Mouse (Mus musculus) cerebellum, adult 2 months (tissue): ENCODE data around the gene Nmd3. TPM values are rescaled to one million over a fixed set of nuclear protein-coding genes. Genes with fewer than 3 reads are reported as not detected.

Experiments
- DNase-seq, 2 experiments: peaks; one replicate each; pipeline ENCODE4 v3.0.0; 2021
- H3K27ac ChIP-seq: fragments of 200-500 bp; 2 replicates; pipeline ENCODE4 v1.5.1; 2012; ENCODE audit warnings: low read length, control low read depth, inconsistent platforms; ENCODE audit not compliant: insufficient read depth
- H3K27me3 ChIP-seq: fragments of 200-500 bp; 2 replicates; pipeline ENCODE4 v1.6.1; 2012; ENCODE audit warnings: inconsistent platforms, mild to moderate bottlenecking, low read length, moderate library complexity; ENCODE audit not compliant: control insufficient read depth, insufficient read depth
- H3K4me1 ChIP-seq: fragments of 200-500 bp; 2 replicates; pipeline ENCODE4 v1.6.1; 2011; ENCODE audit warnings: low read length; ENCODE audit not compliant: control insufficient read depth, insufficient read depth
- H3K4me3 ChIP-seq: fragments of 200-500 bp; replicated peaks from 2 replicates; pipeline ENCODE3; 2011; ENCODE audit warnings: mild to moderate bottlenecking, low read depth, low read length, control low read depth; ENCODE audit not compliant: insufficient read depth
- CTCF ChIP-seq: fragments of 200-500 bp; IDR thresholded peaks from 2 replicates; pipeline ENCODE4 v1.5.1; 2011; ENCODE audit warnings: low read depth, mild to moderate bottlenecking, control low read depth, low read length, moderate library complexity, borderline replicate concordance; ENCODE audit not compliant: insufficient read depth
- POLR2A ChIP-seq: fragments of 200-500 bp; IDR thresholded peaks from 2 replicates; pipeline ENCODE4 v1.6.1; 2011; ENCODE audit warnings: low read length, control low read depth, borderline replicate concordance; ENCODE audit not compliant: insufficient read depth
- WGBS: fragments of 180-500 bp; shearing (Covaris S2); methylation state at CpG from one replicate; pipeline ENCODE4 v1.1.7; 2018; 5-methylcytosine and 5-hydroxymethylcytosine counted together
- polyA plus RNA-seq: library from polyadenylated mRNA; depleted of rRNA; stranded (reverse); fragments of >200 nt; gene quantifications from 2 replicates; pipeline ENCODE4 v1.2.3, GENCODE M21; 2012

Gene Nmd3
- polyA plus RNA-seq, 1 experiment, result 31.5 TPM

DNA sequence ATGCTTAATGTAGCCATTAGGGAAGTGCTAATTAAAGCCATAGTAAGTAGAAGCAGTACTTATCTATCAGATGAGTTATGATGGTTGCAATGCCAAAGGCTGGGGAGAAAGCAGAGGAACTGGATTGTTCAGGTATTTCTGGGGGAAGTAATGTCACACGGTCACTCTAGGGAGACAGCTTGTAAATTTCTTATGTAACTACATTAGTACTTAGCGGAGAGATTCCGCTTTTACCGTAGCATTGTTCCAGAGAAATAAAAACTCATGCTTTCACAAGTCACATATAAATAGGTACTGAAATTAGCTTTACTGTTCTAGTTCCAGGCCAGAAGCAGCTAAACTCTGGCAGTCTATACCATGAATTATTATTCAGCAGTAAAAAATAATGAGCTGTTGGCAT lies 47.4 kb downstream of the Nmd3 start:
- WGBS, result 90% methylated on average over 4 of the region's 4 CpGs
- Histone ChIP-seq H3K4me1 (no peaks in the 10 kb centered on the region), H3K27ac (no peak overlapping the region), H3K27me3 (no peaks in the 10 kb centered on the region), H3K4me3 (no peak overlapping the region)
- no peak for TF ChIP-seq POLR2A
- DNase-seq, result no peak

DNA sequence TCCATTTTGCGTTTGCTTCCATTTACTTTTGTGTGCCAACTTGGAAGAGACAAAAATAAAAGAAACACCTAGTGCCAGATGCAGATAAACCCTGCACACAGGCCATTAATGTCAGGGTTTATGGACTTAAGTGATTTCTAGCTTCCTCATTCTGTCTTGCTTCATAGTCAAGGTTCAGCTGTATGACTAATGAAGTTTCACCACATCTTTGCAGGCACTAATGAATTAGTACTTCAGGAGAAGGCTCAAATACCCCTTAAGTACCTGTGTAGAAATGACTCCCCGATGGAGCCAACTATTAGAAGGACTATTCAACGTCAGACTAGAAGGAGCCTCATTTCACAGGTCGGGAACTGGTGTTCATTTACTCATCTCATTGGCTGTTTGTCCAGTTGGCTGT lies 51.6 kb downstream of the Nmd3 start:
- WGBS, result 92% methylated on average over 4 of the region's 4 CpGs
- Histone ChIP-seq H3K27me3 (no peaks in the 10 kb centered on the region), H3K4me1 (no peaks in the 10 kb centered on the region), H3K27ac (no peak overlapping the region), H3K4me3 (no peak overlapping the region)
- no peak for DNase-seq
- no peak for TF ChIP-seq CTCF
- TF ChIP-seq POLR2A, result no peak

GRCm38 (mm10) chr3:69779246-69779796 lies 57.5 kb downstream of the Nmd3 start:
- Histone ChIP-seq H3K4me3 (no peak overlapping the region), H3K4me1 (no peaks in the 10 kb centered on the region), H3K27me3 (no peaks in the 10 kb centered on the region), H3K27ac (no peak overlapping the region)
- WGBS, result 79% methylated on average over 4 of the region's 4 CpGs
- TF ChIP-seq CTCF (no peak), POLR2A (no peak)
- DNase-seq, result no peak

- H3K4me3 ChIP-seq, result no peak overlapping the region
- TF ChIP-seq POLR2A, result no peak
- WGBS, result 72% methylated on average over 3 of the region's 3 CpGs
Observed at GRCm38 (mm10) chr3:69792823-69793417, 71.1 kb downstream of the Nmd3 start.

DNA sequence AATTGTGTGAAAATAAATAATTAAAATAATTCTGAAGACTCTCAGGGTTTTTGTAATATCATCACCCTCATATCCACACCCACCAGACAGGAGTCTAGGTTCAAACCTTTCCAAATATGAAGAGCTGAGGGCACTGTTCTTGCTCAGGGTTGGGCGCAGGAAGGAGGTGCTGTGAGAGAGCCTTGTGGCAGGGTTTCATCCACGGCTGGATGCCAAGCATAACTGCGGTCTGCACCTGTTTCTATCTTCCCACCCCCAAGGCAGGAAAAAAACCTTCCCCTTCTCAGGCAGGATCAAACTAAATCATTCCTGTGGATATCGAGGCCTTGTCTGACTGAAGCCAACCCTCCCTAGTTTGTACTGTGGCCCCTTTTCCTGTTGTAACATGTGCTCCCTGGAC lies 75.7 kb downstream of the Nmd3 start:
- TF ChIP-seq POLR2A (no peak), CTCF (no peak)
- DNase-seq, result peak; percentile 85 to 92
- Histone ChIP-seq H3K27me3 (no peaks in the 10 kb centered on the region), H3K4me1 (peaks cover 11% of the 10 kb centered on the region; the same call in 1 of the 2 replicates), H3K27ac (peak overlapping the region; percentile 51; the same call in 1 of the 2 replicates), H3K4me3 (no peak overlapping the region)
- 13% methylated on average over 4 of the region's 4 CpGs for WGBS

More at GRCm38 (mm10) chr3:69792823-69793417, 71.1 kb downstream of the Nmd3 start:
- Histone ChIP-seq H3K4me1 (peaks cover 7% of the 10 kb centered on the region; the same call in 1 of the 2 replicates), H3K27me3 (no peaks in the 10 kb centered on the region; the same call in 1 of the 2 replicates), H3K27ac (no peak overlapping the region)
- DNase-seq, result no peak

GRCm38 (mm10) chr3:69797969-69798368 lies 76.2 kb downstream of the Nmd3 start:
- DNase-seq, result no peak
- H3K27ac ChIP-seq, result peak overlapping the region; percentile 51; the same call in 1 of the 2 replicates
- H3K4me3 ChIP-seq, result no peak overlapping the region
- H3K4me1 ChIP-seq, result peaks cover 11% of the 10 kb centered on the region; the same call in 1 of the 2 replicates
- 14% methylated on average over 2 of the region's 2 CpGs for WGBS
- H3K27me3 ChIP-seq, result no peaks in the 10 kb centered on the region
- TF ChIP-seq CTCF (no peak), POLR2A (no peak)

GRCm38 (mm10) chr3:69799096-69799495 lies 77.3 kb downstream of the Nmd3 start:
- Histone ChIP-seq H3K4me1 (peaks cover 11% of the 10 kb centered on the region; the same call in 1 of the 2 replicates), H3K4me3 (no peak overlapping the region), H3K27me3 (no peaks in the 10 kb centered on the region), H3K27ac (no peak overlapping the region)
- DNase-seq, result no peak
- 93% methylated on average over 1 of the region's 1 CpGs for WGBS
- no peak for TF ChIP-seq CTCF
- no peak for TF ChIP-seq POLR2A

- DNase-seq, result no peak
- H3K27me3 ChIP-seq, result no peaks in the 10 kb centered on the region
- 53% methylated on average over 7 of the region's 7 CpGs for WGBS
- H3K27ac ChIP-seq, result no peak overlapping the region
- peaks cover 11% of the 10 kb centered on the region; the same call in 1 of the 2 replicates for H3K4me1 ChIP-seq
- no peak for TF ChIP-seq CTCF
- TF ChIP-seq POLR2A, result no peak
- no peak overlapping the region for H3K4me3 ChIP-seq
Observed at GRCm38 (mm10) chr3:69800829-69801384, 79.1 kb downstream of the Nmd3 start.
